Mouse (Mus musculus): ENCODE data around the gene Slc46a3. TPM values are rescaled to one million over a fixed set of nuclear protein-coding genes. Genes with fewer than 3 reads are reported as not detected.
A peak's percentile ranks its signal among the peaks of the same experiment; 100 is the strongest.
"Not testable (repeated sequence)": the region's sequence is repeated elsewhere in the genome, so short reads cannot be mapped to it uniquely, and the experiment has no call there.

Gene Slc46a3
- polyA plus RNA-seq, 1 experiment from 2014 or later, result 3.0 TPM

- DNase-seq (ENCODE audit: low spot score) (no peak), ATAC-seq (replicated peaks; ENCODE audit: low FRiP score, low read depth) (no peak)
- H3K36me3 ChIP-seq (ENCODE audit: insufficient read depth, low read length), result no peaks in the 10 kb centered on the region
- no peaks in the 10 kb centered on the region for H3K27me3 ChIP-seq (ENCODE audit: insufficient read depth, low read length)
- no peak for TF ChIP-seq CTCF (IDR thresholded peaks at IDR 0.05; ENCODE audit: low read depth)
- no peaks in the 10 kb centered on the region for H3K9me3 ChIP-seq (replicated peaks; ENCODE audit: low read length)
- no peak overlapping the region for H3K4me2 ChIP-seq (ENCODE audit: low read length)
- H3K9ac ChIP-seq (ENCODE audit: low read depth, low read length), result no peak overlapping the region
- H3K4me1 ChIP-seq (replicated peaks; ENCODE audit: insufficient read depth, low read length), result no peaks in the 10 kb centered on the region
- no peak overlapping the region for H3K27ac ChIP-seq
- WGBS, result 44% methylated on average over 8 of the region's 8 CpGs
- no peak overlapping the region for H3K4me3 ChIP-seq (replicated peaks; ENCODE audit: low read depth, low read length)
Observed at GRCm38 (mm10) chr5:147907851-147908250, 13.2 kb upstream of the Slc46a3 start.

GRCm38 (mm10) chr5:147907144-147907543 is 12.5 kb upstream of the Slc46a3 start:
- DNase-seq (ENCODE audit: low spot score) (no peak), ATAC-seq (replicated peaks; ENCODE audit: low FRiP score, low read depth) (no peak)
- Histone ChIP-seq H3K9ac (ENCODE audit: low read depth, low read length) (no peak overlapping the region), H3K4me3 (replicated peaks; ENCODE audit: low read depth, low read length) (no peak overlapping the region), H3K4me2 (ENCODE audit: low read length) (no peak overlapping the region), H3K27me3 (ENCODE audit: insufficient read depth, low read length) (no peaks in the 10 kb centered on the region), H3K9me3 (replicated peaks; ENCODE audit: low read length) (no peaks in the 10 kb centered on the region), H3K4me1 (replicated peaks; ENCODE audit: insufficient read depth, low read length) (no peaks in the 10 kb centered on the region), H3K36me3 (ENCODE audit: insufficient read depth, low read length) (no peaks in the 10 kb centered on the region), H3K27ac (no peak overlapping the region)
- peak; percentile 28; the same call in 1 of the 2 replicates for TF ChIP-seq CTCF (IDR thresholded peaks at IDR 0.05; ENCODE audit: low read depth)
- WGBS, result 53% methylated on average over 11 of the region's 11 CpGs

DNA sequence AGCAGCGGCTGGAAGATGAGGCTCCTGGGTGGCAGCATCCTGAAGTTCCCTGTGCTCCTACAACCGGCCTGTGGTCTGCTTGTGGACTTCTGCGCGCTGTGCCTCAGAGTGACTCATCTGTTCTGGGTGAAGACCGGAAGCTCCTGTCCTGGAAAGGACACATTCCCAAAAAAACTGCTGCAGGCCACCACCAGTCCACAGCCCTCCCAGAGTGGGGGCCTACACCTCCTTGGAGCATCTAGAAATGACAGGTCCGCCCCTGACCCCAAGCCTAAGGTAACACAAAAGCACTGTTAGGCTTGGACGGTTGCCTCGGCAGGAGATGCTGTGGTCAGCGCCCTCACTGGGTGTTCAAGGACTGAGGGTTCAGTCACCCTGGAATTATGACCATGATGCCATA is 8.6 kb upstream of the Slc46a3 start:
- Histone ChIP-seq H3K27ac (no peak overlapping the region), H3K4me1 (replicated peaks; ENCODE audit: insufficient read depth, low read length) (no peaks in the 10 kb centered on the region), H3K4me3 (replicated peaks; ENCODE audit: low read depth, low read length) (no peak overlapping the region), H3K9ac (ENCODE audit: low read depth, low read length) (no peak overlapping the region), H3K4me2 (ENCODE audit: low read length) (no peak overlapping the region), H3K27me3 (ENCODE audit: insufficient read depth, low read length) (no peaks in the 10 kb centered on the region), H3K36me3 (ENCODE audit: insufficient read depth, low read length) (no peaks in the 10 kb centered on the region), H3K9me3 (replicated peaks; ENCODE audit: low read length) (no peaks in the 10 kb centered on the region)
- ATAC-seq (replicated peaks; ENCODE audit: low FRiP score, low read depth) (no peak), DNase-seq (ENCODE audit: low spot score) (no peak)
- TF ChIP-seq CTCF (IDR thresholded peaks at IDR 0.05; ENCODE audit: low read depth), result no peak
- WGBS, result 74% methylated on average over 9 of the region's 9 CpGs

DNA sequence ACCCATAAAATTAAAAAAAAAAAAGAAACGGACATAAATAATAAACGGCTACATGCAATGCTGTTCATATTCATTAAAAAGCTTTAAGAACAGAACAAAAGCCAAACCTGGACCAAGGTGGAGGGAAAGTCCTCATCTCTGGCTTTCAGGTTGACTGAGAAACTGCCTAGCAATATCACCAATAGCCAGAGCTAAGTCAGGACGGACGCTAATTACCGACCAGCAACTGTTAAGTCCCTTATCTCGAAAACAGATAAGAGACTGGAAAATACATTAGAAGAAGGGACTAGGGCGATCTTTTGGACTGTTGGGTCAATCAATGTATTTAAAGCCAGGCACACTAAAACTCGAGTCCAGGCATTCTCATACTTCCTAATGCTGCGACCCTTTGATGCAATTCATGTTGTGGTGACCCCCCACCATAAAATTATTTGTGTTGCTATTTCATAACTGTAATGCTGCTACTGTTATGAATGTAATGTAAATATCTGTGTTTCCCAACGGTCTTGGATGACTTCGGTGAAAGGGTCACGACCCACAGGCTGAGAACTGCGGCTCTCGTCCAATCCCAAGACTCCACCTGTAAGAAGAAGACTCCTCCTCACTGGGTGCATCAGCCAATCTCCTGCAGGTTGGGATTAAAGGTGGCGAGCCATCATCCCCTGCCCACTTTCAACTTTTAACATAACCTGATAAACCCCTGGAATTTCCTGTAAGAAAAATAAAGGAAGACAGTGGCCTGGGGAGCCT is 7.6 kb upstream of the Slc46a3 start:
- no peaks in the 10 kb centered on the region for H3K36me3 ChIP-seq (ENCODE audit: insufficient read depth, low read length)
- H3K9ac ChIP-seq (ENCODE audit: low read depth, low read length), result no peak overlapping the region
- TF ChIP-seq CTCF (IDR thresholded peaks at IDR 0.05; ENCODE audit: low read depth), result no peak
- no peak overlapping the region for H3K27ac ChIP-seq
- DNase-seq (ENCODE audit: low spot score) (no peak), ATAC-seq (replicated peaks; ENCODE audit: low FRiP score, low read depth) (no peak)
- H3K4me1 ChIP-seq (replicated peaks; ENCODE audit: insufficient read depth, low read length), result no peaks in the 10 kb centered on the region
- no peaks in the 10 kb centered on the region for H3K9me3 ChIP-seq (replicated peaks; ENCODE audit: low read length)
- no peak overlapping the region for H3K4me3 ChIP-seq (replicated peaks; ENCODE audit: low read depth, low read length)
- 82% methylated on average over 15 of the region's 15 CpGs for WGBS
- no peak overlapping the region for H3K4me2 ChIP-seq (ENCODE audit: low read length)
- H3K27me3 ChIP-seq (ENCODE audit: insufficient read depth, low read length), result no peaks in the 10 kb centered on the region

DNA sequence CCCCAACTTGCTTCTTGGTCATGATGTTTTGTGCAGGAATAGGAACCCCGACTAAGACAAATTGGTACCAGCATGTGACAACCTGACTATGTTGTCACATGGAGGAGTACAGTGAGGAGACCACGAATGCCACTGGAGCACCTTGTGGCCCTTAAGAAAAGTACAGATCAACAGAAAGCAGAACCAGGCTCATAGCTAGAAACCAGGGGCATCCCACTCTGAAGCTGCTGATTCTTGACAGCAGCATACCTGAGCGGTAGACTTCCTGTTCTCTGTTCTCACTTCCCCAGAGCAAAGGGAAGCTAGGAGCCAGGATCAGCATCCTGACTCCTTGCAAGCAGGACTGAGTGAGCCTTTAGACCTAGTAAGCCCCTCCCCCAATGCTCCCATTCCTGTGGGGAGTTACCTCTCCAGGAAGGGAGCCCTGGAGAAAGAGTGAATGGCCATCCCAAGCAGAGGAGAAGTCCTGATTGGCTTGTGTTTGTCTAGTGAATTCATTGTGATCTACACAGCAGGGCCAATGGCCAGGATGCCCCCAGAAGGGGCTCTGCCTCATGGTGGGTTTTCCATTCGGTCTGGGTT is 4.4 kb upstream of the Slc46a3 start:
- WGBS, result 80% methylated on average over 4 of the region's 4 CpGs
- no peak for TF ChIP-seq CTCF (IDR thresholded peaks at IDR 0.05; ENCODE audit: low read depth)
- H3K4me3 ChIP-seq (replicated peaks; ENCODE audit: low read depth, low read length), result no peak overlapping the region
- H3K9me3 ChIP-seq (replicated peaks; ENCODE audit: low read length), result no peaks in the 10 kb centered on the region
- H3K27ac ChIP-seq, result no peak overlapping the region
- no peaks in the 10 kb centered on the region for H3K4me1 ChIP-seq (replicated peaks; ENCODE audit: insufficient read depth, low read length)
- H3K27me3 ChIP-seq (ENCODE audit: insufficient read depth, low read length), result no peaks in the 10 kb centered on the region
- DNase-seq (ENCODE audit: low spot score) (no peak), ATAC-seq (replicated peaks; ENCODE audit: low FRiP score, low read depth) (no peak)
- no peak overlapping the region for H3K9ac ChIP-seq (ENCODE audit: low read depth, low read length)
- no peak overlapping the region for H3K4me2 ChIP-seq (ENCODE audit: low read length)
- no peaks in the 10 kb centered on the region for H3K36me3 ChIP-seq (ENCODE audit: insufficient read depth, low read length)

DNA sequence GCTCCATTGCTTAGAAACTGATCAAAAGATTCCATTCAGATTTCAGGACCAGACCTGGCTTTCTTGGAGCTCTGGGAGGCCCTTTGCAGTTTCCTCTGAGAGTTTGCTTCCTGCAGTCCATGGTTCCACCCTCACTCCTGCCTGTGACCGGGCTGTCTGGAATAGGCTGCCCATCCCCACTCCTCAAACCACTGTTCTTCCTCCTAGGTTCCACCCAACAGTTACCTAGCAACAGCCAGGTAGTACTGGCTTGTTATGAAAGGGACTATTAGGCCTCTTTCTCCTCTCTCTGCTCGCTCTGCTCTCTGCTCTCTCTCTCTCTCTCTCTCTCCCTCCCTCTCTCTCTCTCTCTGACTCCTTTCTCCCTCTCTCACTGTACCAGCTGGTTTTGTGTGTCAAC is 3.6 kb upstream of the Slc46a3 start:
- no peaks in the 10 kb centered on the region for H3K4me1 ChIP-seq (replicated peaks; ENCODE audit: insufficient read depth, low read length)
- no peak overlapping the region for H3K4me3 ChIP-seq (replicated peaks; ENCODE audit: low read depth, low read length)
- no peaks in the 10 kb centered on the region for H3K9me3 ChIP-seq (replicated peaks; ENCODE audit: low read length)
- TF ChIP-seq CTCF (IDR thresholded peaks at IDR 0.05; ENCODE audit: low read depth), result no peak
- no peaks in the 10 kb centered on the region for H3K27me3 ChIP-seq (ENCODE audit: insufficient read depth, low read length)
- no peak overlapping the region for H3K9ac ChIP-seq (ENCODE audit: low read depth, low read length)
- no peaks in the 10 kb centered on the region for H3K36me3 ChIP-seq (ENCODE audit: insufficient read depth, low read length)
- H3K4me2 ChIP-seq (ENCODE audit: low read length), result no peak overlapping the region
- WGBS, result 76% methylated on average over 2 of the region's 2 CpGs
- no peak for ATAC-seq (replicated peaks; ENCODE audit: low FRiP score, low read depth)
- DNase-seq (ENCODE audit: low spot score), result no peak
- H3K27ac ChIP-seq, result no peak overlapping the region

- H3K4me3 ChIP-seq (replicated peaks; ENCODE audit: low read depth, low read length); DNase-seq (ENCODE audit: low spot score); H3K4me2 ChIP-seq (ENCODE audit: low read length); H3K36me3 ChIP-seq (ENCODE audit: insufficient read depth, low read length); H3K9me3 ChIP-seq (replicated peaks; ENCODE audit: low read length); ATAC-seq (replicated peaks; ENCODE audit: low FRiP score, low read depth); H3K9ac ChIP-seq (ENCODE audit: low read depth, low read length); H3K27ac ChIP-seq; H3K27me3 ChIP-seq (ENCODE audit: insufficient read depth, low read length); H3K4me1 ChIP-seq (replicated peaks; ENCODE audit: insufficient read depth, low read length): not testable (repeated sequence)
- 65% methylated on average over 4 of the region's 4 CpGs for WGBS
Observed at GRCm38 (mm10) chr5:147896501-147896900, 1.9 kb upstream of the Slc46a3 start.
